Mouse (Mus musculus) limb, embryonic 12.5 days (tissue): ENCODE measurements around the gene Rdh13. TPM values are rescaled to one million over a fixed set of nuclear protein-coding genes. Genes with fewer than 3 reads are reported as not detected.
"Not testable (repeated sequence)": the region's sequence is repeated elsewhere in the genome, so short reads cannot be mapped to it uniquely, and the experiment has no call there.

Experiments used
- ATAC-seq: fragments of 200-750 bp; cut with Nextera tagmentation; 2 replicates; pipeline ENCODE4 v1.8.0; 2017; ENCODE audit warnings: low read depth, moderate TSS enrichment; ENCODE audit not compliant: insufficient number of reproducible peaks, insufficient read depth, low FRiP score, low TSS enrichment
- H3K27ac ChIP-seq: fragments of 300-500 bp; sonication (generic); 2 replicates; pipeline ENCODE4 v1.5.1; 2016; ENCODE audit warnings: mild to moderate bottlenecking, moderate library complexity
- H3K27me3 ChIP-seq: fragments of 300-500 bp; sonication (generic); 2 replicates; pipeline ENCODE4 v1.6.1; 2016; ENCODE audit warnings: mild to moderate bottlenecking, moderate library complexity
- H3K36me3 ChIP-seq: fragments of 300-500 bp; sonication (generic); 2 replicates; pipeline ENCODE4 v1.6.1; 2016; ENCODE audit warnings: mild to moderate bottlenecking, moderate library complexity
- H3K4me1 ChIP-seq: fragments of 300-500 bp; sonication (generic); replicated peaks from 2 replicates; pipeline ENCODE4 v1.6.1; 2016
- H3K4me2 ChIP-seq: fragments of 300-500 bp; sonication (generic); 2 replicates; pipeline ENCODE4 v1.6.1; 2016; ENCODE audit warnings: mild to moderate bottlenecking, moderate library complexity
- H3K4me3 ChIP-seq: fragments of 300-500 bp; sonication (generic); replicated peaks from 2 replicates; pipeline ENCODE4 v1.5.1; 2016; ENCODE audit warnings: mild to moderate bottlenecking
- H3K9ac ChIP-seq: fragments of 300-500 bp; sonication (generic); replicated peaks from 2 replicates; pipeline ENCODE4 v1.6.1; 2016; ENCODE audit warnings: mild to moderate bottlenecking, moderate library complexity
- H3K9me3 ChIP-seq: fragments of 300-500 bp; sonication (generic); 2 replicates; pipeline ENCODE4 v1.6.1; 2016; ENCODE audit warnings: mild to moderate bottlenecking, moderate library complexity
- WGBS: fragments of 180-500 bp; shearing (Covaris S2); methylation state at CpG from one replicate; pipeline ENCODE4 v1.1.7; 2016; 5-methylcytosine and 5-hydroxymethylcytosine counted together
- microRNA-seq: library from miRNA; unstranded; fragments of <30 nt; microRNA quantifications from one replicate; pipeline ENCODE4, GENCODE M21; 2017
- polyA plus RNA-seq: library from polyadenylated mRNA; unstranded; fragments of >200 nt; fragmentation: Nextera tagmentation; extraction: Ambion mirVana; gene quantifications from 2 replicates; pipeline ENCODE4 v1.2.1, GENCODE M21; 2016

Gene Rdh13
- polyA plus RNA-seq, 1 experiment from 2014 or later: 29.7 TPM

- 0 out of 2 replicates have a peak, but pooled peaks cover 5% of the 10 kb centered on the region for H3K9me3 ChIP-seq
- H3K27me3 ChIP-seq: no peaks in the 10 kb centered on the region
- no peak overlapping the region for H3K4me3 ChIP-seq
- no peak overlapping the region for H3K27ac ChIP-seq
- no peak overlapping the region for H3K4me2 ChIP-seq
- H3K9ac ChIP-seq: no peak overlapping the region
- ATAC-seq: no peak
- H3K36me3 ChIP-seq: peaks cover 95% of the 10 kb centered on the region
- H3K4me1 ChIP-seq: no peaks in the 10 kb centered on the region
- WGBS: 76% methylated on average over 6 of the region's 6 CpGs
Measured at GRCm38 (mm10) chr7:4431548-4431947, 13.9 kb downstream of the Rdh13 start.

- Histone ChIP-seq H3K9ac (no peak overlapping the region), H3K36me3 (peaks cover 95% of the 10 kb centered on the region), H3K27me3 (no peaks in the 10 kb centered on the region), H3K4me3 (no peak overlapping the region), H3K4me1 (no peaks in the 10 kb centered on the region), H3K9me3 (0 out of 2 replicates have a peak, but pooled peaks cover 5% of the 10 kb centered on the region), H3K27ac (no peak overlapping the region), H3K4me2 (no peak overlapping the region)
- 92% methylated on average over 9 of the region's 9 CpGs for WGBS
- ATAC-seq: no peak
Measured at GRCm38 (mm10) chr7:4430246-4430844, 15.1 kb downstream of the Rdh13 start.

- Histone ChIP-seq H3K9me3 (0 out of 2 replicates have a peak, but pooled peaks cover 3% of the 10 kb centered on the region), H3K9ac (no peak overlapping the region), H3K36me3 (peaks cover 81% of the 10 kb centered on the region), H3K27ac (no peak overlapping the region), H3K4me1 (no peaks in the 10 kb centered on the region), H3K4me2 (no peak overlapping the region), H3K27me3 (no peaks in the 10 kb centered on the region), H3K4me3 (no peak overlapping the region)
- ATAC-seq: peak; percentile 87
- 82% methylated on average over 7 of the region's 7 CpGs for WGBS
Measured at GRCm38 (mm10) chr7:4427161-4427912, 18.1 kb downstream of the Rdh13 start.

- Histone ChIP-seq H3K4me1 (no peaks in the 10 kb centered on the region), H3K36me3 (peaks cover 14% of the 10 kb centered on the region), H3K27me3 (no peaks in the 10 kb centered on the region), H3K9me3 (no peaks in the 10 kb centered on the region), H3K27ac (no peak overlapping the region), H3K9ac (no peak overlapping the region), H3K4me2 (no peak overlapping the region), H3K4me3 (no peak overlapping the region)
- ATAC-seq: no peak
- 55% methylated on average over 4 of the region's 4 CpGs for WGBS
Measured at GRCm38 (mm10) chr7:4420230-4420629, 25.2 kb downstream of the Rdh13 start.

- no peak overlapping the region for H3K4me2 ChIP-seq
- no peak for ATAC-seq
- H3K9ac ChIP-seq: no peak overlapping the region
- H3K27me3 ChIP-seq: no peaks in the 10 kb centered on the region
- no peaks in the 10 kb centered on the region for H3K4me1 ChIP-seq
- H3K9me3 ChIP-seq: no peaks in the 10 kb centered on the region
- no peak overlapping the region for H3K27ac ChIP-seq
- WGBS: 82% methylated on average over 6 of the region's 6 CpGs
- no peak overlapping the region for H3K4me3 ChIP-seq
- peaks cover 9% of the 10 kb centered on the region; the same call in 1 of the 2 replicates for H3K36me3 ChIP-seq
Measured at GRCm38 (mm10) chr7:4419681-4420080, 25.8 kb downstream of the Rdh13 start.

- H3K4me3 ChIP-seq, H3K4me2 ChIP-seq, H3K36me3 ChIP-seq, ATAC-seq, H3K4me1 ChIP-seq, H3K9ac ChIP-seq, H3K27me3 ChIP-seq, H3K27ac ChIP-seq, H3K9me3 ChIP-seq: not testable (repeated sequence)
- WGBS: 93% methylated on average over 15 of the region's 15 CpGs
Measured at GRCm38 (mm10) chr7:4412406-4412805, 33.0 kb downstream of the Rdh13 start.

- no peaks in the 10 kb centered on the region for H3K27me3 ChIP-seq
- H3K4me3 ChIP-seq: no peak within 1 kb of the TSS
- H3K4me2 ChIP-seq: no peak within 1 kb of the TSS
- ATAC-seq: no peak
- no peak within 1 kb of the TSS for H3K9ac ChIP-seq
- H3K4me1 ChIP-seq: no peaks in the 10 kb centered on the region
- WGBS: 94% methylated on average over 1 of the region's 1 CpGs
- no peaks in the 10 kb centered on the region for H3K9me3 ChIP-seq
- H3K36me3 ChIP-seq: no peaks in the 10 kb centered on the region
- H3K27ac ChIP-seq: no peak within 1 kb of the TSS
Measured at GRCm38 (mm10) chr7:4397730-4398129, 47.7 kb downstream of the Rdh13 start, which contains the start of gene Gp6. TSS of gene Gp6 (minus strand) at chr7:4397744.

Small RNA genes lying within 50 kb of the gene (microRNA-seq; reads per million reads assigned to microRNA genes)
- not detected for gene Gm24605
- gene Gm24752: not detected
- gene Gm25349: not detected

Other genes with a start within 250 kb of the Rdh13 start
- gene Lilra5, start 207.9 kb downstream of the Rdh13 start, polyA plus RNA-seq: not detected in 2 replicates
- not detected in 2 replicates for gene Ncr1, start 107.9 kb downstream of the Rdh13 start, polyA plus RNA-seq
- 0.22 and 0.65 TPM in 2 replicates for gene Gp6, start 47.9 kb downstream of the Rdh13 start, polyA plus RNA-seq
- 6.2 and 6.4 TPM in 2 replicates for gene Eps8l1, start 15.0 kb upstream of the Rdh13 start, polyA plus RNA-seq
- 65.3 and 70.3 TPM in 2 replicates for gene Ppp1r12c, start 56.0 kb upstream of the Rdh13 start, polyA plus RNA-seq
- 186 and 195 TPM in 2 replicates for gene Tnnt1, start 70.7 kb upstream of the Rdh13 start, polyA plus RNA-seq
- 4.3 and 5.7 TPM in 2 replicates for gene Tnni3, start 78.6 kb upstream of the Rdh13 start, polyA plus RNA-seq
- 3.7 and 4.1 TPM in 2 replicates for gene Dnaaf3, start 86.8 kb upstream of the Rdh13 start, polyA plus RNA-seq
- gene Syt5, start 101.9 kb upstream of the Rdh13 start, polyA plus RNA-seq: 6.6 and 6.8 TPM in 2 replicates
- gene Ptprh, start 158.4 kb upstream of the Rdh13 start, polyA plus RNA-seq: not detected in 2 replicates
- gene Tmem86b, start 185.8 kb upstream of the Rdh13 start, polyA plus RNA-seq: 1.9 and 2.4 TPM in 2 replicates
- gene Ppp6r1, start 213.4 kb upstream of the Rdh13 start, polyA plus RNA-seq: 10.6 and 14.8 TPM in 2 replicates
- gene Hspbp1, start 239.4 kb upstream of the Rdh13 start, polyA plus RNA-seq: 107 and 111 TPM in 2 replicates
- gene Brsk1, start 245.0 kb upstream of the Rdh13 start, polyA plus RNA-seq: 2.4 and 3.6 TPM in 2 replicates